Mouse (Mus musculus): Measurements from ENCODE around the gene Trib3.
"Not testable (repeated sequence)": the region's sequence is repeated elsewhere in the genome, so short reads cannot be mapped to it uniquely, and the experiment has no call there.

Gene Trib3

DNA sequence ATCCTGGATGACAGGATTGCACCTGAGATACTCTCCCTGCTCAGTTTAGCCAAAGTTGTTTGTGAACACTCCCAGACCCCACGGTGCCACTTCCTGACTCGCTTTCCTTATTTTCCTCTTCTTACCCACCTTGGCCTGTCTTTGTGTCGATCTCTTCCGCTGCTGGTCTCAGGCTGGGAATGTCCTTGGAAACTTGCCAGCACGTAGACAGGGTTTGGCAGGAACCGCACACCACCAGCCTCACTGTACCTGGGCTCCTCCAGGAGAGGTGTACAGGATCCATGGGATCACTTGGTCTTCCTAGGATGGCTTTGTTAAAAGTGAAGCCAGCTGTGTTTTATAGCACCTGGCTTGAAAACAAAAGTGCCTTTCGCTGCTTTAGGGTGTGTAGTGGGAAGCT, 30.8 kb downstream of the Trib3 start:
- no peak for DNase-seq (ENCODE audit: low read depth, low spot score)

DNA sequence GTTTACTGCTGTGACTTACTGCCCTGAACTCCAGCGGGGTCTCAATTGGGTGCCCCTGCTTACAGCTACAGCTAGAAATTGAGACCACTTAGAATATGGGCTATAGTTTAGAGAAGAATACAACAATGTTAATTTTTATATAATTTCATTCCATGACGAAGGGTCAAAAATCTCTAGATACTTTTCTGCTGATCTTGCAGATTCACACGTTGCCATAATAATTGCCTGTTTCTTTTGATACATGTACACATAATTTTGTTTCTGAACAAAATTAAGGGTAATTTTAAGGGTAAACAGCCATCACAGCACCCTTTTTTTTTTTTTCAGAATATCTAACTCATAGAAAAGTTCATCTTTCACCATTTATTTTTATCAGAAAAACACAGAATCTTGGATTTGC, 36.6 kb downstream of the Trib3 start:
- no peak for DNase-seq (ENCODE audit: low read depth, low spot score)

DNA sequence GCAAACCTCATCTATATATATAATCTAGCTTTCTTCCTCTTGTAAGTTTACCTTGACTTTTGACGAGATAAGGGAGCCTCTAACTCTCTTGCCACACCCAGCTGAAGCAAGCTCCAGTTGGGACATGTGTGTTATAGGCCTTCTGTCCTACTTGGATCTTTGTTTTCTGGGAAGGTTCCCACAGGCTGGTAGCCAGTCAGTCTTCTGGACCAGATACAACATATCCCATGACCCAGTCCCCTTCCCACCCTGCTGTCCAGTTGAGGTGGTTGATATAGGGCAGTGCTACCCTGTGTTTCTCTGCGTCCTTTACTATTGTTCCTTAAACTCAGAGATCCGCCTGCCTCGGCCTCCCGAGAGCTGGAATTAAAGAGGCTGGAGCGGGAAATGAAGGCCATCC, 38.4 kb downstream of the Trib3 start:
- DNase-seq (ENCODE audit: low read depth, low spot score): no peak

DNA sequence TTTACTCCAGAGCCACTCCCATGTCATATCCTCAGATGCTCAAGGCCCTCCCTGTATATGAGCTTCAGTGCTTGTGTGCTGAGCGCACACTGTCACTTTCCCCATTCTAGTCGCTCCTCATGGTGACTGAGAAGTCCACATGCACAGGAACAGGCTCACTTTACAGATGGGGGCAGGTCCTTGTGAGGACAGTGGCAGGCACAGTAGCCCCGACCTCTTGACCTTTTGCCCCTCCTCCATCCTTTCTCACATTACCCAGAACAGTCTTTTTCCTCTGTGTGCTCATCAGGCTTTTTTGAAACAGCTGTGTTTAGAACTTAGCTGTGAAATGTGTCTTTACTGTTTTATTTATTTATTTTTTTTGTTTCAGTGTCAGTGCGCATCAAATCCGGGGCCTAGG, 40.1 kb downstream of the Trib3 start:
- DNase-seq (ENCODE audit: low read depth, low spot score): no peak

DNA sequence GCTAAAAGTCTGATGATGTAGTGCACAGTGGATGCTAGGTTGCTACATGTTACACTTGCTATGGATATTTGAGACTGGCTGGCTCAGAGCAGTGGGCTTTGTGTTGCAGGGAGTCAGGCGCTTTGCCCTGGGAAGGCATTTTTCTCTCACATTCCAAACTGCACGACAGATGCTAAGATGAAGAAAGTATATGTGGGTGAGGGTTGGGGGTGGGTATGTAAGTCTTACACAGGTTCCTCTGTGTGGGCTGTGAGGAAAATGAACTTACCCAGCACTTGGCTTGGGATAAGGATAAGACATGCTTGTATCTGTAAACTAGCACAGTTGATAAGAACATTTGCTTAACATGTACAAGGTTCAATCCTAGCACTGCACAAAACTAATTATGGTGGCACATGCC, 41.0 kb downstream of the Trib3 start:
- no peak for DNase-seq (ENCODE audit: low read depth, low spot score)

DNA sequence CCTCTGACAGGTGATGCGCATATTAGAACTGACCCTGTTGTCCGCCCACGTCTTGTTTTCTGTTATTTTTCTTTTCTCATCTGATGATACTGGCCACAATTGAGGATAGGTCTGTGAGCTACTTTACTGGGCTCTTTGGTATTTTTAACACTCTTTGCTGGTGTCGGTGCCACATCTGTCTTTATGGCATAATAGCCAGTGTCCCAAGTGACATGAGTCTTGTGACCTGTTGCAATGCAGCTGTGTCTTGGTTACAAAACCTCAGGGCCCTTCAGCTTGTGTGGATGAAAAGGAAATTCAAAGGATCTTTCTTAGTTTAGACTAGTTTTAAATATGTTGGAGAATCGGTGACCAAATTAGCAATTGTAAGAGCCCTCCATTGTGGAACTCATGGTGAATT, 49.3 kb downstream of the Trib3 start:
- DNase-seq (ENCODE audit: low read depth, low spot score): no peak

DNA sequence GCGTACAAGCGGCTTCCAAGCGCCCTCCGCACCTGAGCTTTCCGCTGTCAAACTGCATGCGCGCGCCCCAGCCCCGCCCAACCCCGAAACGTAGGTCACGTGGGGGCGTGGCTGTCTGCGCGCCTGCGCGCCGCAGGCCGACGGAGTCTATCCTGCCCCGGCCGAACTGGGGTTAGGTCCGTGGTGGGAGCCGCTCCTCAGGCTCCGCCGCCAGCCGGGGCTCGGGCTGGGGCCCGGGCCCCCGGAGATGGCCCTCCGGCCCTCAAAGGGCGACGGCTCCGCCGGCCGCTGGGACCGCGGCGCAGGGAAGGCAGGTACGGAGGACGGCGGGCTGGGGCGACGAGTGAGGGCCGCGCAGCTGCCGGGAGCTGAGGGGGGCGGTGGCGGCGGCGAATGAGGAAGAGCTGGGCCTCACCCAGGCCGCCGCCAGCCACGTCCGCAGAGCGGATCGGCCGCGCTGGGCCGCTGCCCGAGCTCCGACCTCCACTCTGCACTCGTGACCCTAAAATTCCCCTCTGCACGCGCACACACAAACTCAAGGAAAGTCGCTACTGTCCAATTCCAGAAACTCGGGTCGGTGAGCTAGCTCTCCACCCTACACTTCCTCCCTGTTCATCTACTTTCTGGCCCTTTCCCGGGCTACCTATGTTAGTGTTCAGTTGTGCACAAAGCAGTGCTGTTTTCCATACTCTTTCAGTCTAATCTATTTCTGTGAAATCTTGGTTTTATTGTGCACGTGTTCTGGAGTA, 49.9 kb downstream of the Trib3 start, which contains the start of gene Tbc1d20:
Gene Tbc1d20 (plus strand): TSS at position 102 of the 749 bp plus-strand sequence.
- peak; percentile 83 for DNase-seq (ENCODE audit: low read depth, low spot score)

DNA sequence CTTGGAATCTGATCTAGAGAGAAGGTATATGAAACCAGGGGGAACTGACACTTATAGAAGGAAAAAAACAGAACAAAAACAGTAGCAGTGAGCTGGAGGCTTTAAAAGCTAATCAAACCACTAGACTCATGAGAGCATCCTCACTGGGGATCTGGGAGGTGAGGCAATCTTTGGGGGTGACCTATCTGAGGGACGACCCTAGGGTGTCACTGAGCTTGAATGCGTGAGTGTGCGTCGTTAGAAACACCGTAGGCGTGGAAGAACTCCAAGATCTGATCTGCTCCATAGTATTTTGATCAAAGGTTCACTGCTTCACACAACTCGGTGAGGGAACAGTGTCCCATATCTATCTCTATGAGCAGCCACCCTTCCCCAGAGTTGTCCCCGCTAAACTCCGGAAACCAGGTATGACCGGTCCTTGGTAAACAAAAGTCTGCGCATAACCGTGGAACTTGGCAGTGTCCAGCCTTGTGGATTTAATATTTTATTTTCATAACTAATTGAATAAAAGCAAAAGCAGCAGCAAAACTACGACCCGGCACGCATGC, 50.6 kb downstream of the Trib3 start:
- no peak for DNase-seq (ENCODE audit: low read depth, low spot score)

DNA sequence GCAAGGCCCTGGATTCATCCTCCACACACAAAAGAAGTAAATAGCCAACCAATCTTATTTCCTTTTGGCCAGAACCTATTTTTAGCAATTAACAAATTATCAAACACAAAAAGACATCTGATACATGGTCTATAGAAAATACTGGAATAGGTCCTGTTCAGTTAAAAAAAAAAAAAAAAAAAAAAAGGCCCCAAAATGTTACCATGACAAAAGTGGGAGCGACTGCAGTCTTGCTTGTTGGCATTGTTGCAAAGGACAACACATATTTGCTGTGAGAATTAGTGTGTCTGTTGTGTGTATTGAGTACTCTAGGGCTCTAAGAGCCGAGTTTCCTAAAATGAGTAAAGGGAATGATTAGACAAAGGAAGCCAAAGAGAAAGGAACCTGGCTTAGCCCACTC, 51.4 kb downstream of the Trib3 start:
- DNase-seq (ENCODE audit: low read depth, low spot score): no peak

DNA sequence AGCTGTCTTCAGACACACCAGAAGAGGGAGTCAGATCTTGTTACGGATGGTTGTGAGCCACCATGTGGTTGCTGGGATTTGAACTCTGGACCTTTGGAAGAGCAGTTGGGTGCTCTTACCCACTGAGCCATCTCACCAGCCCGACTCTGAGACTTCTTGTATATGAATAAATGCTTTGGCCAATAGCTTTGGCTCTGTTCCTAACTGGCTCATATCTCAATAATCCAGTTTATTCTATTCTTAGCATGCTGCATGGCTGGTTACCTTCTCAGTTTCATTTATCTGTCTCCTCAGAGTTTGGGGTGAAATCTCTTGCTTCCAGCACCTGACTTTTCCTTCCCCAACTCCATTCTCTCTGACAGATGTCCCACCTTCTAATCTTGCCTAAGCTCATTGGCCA, 54.2 kb downstream of the Trib3 start:
- DNase-seq (ENCODE audit: low read depth, low spot score): not testable (repeated sequence)

DNA sequence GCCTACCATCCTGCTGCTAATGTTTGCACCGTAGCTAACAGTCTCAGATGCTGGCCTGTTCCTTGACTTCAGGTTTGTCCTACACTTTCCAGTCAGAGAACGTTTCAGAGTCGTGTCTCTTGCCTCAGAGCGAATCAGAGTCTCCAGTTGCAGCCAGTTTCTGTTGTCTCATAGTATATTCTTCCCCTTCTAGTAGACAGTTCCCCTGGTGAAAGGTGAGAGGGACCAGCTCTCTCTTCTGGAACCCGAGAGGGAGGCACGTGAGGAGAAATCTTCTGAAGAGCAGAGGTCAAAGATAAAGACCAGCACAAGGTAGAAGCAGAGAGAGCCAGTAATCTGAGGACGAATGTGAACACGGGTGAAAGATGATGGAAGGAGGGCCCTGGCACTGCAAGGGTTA, 55.8 kb downstream of the Trib3 start:
- DNase-seq (ENCODE audit: low read depth, low spot score): no peak

DNA sequence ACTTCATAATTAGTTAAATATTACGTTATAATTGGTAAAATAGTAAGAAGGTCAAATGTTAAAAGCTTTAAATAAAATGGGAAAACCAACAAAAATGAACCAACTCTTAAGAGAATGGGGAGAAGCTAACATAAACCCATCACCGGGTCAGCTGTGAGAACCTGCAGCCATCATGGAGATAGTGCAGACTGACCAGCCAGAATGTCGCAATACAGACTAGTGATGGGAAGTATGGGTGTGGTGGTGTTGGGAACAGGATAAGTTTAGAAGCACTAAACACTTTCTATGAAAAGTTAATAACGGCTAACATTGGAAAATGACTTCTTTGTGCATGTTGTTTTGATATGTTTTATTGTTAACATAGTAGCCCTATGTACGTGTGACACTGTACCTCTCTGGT, 56.3 kb downstream of the Trib3 start:
- no peak for DNase-seq (ENCODE audit: low read depth, low spot score)
